Comparison of ENCODE assay signal across 7 mouse cellular contexts in genomic region chr7:100894833-100895226, GRCm38 (mm10). TPM values are rescaled to one million over a fixed set of nuclear protein-coding genes. Genes with fewer than 3 reads are reported as not detected.
DNase-seq lines count a peak whose midpoint lies in the region; ATAC-seq and TF ChIP-seq lines count a peak whose summit lies in the region.

No protein-coding gene starts in this region.

- no peaks in the 10 kb centered on the region for H3K36me3 ChIP-seq in liver, adult 2 months (ENCODE audit: control insufficient read depth, insufficient read depth, low read length)
- peaks cover 27% of the 10 kb centered on the region for H3K36me3 ChIP-seq in forebrain, embryonic 10.5 days (replicated peaks)
- peaks cover 4% of the 10 kb centered on the region; the same call in 1 of the 2 replicates for H3K36me3 ChIP-seq in intestine, embryonic 15.5 days
- peaks cover 4% of the 10 kb centered on the region; the same call in 1 of the 2 replicates for H3K36me3 ChIP-seq in neural tube, embryonic 13.5 days

- H3K79me2 ChIP-seq in liver, adult 2 months (ENCODE audit: control insufficient read depth, insufficient read depth, low read length), result no peaks in the 10 kb centered on the region

- H3K4me3 ChIP-seq in liver, adult 2 months (ENCODE audit: insufficient read depth, low read depth, low read length), result peak overlapping the region; percentile 28; the same call in 1 of the 2 replicates
- H3K4me3 ChIP-seq in forebrain, embryonic 10.5 days, result peak overlapping the region; percentile 70
- peak overlapping the region; percentile 51 for H3K4me3 ChIP-seq in intestine, embryonic 15.5 days (replicated peaks)
- peak overlapping the region; percentile 54 for H3K4me3 ChIP-seq in neural tube, embryonic 13.5 days

- no peak overlapping the region for H3K27ac ChIP-seq in liver, adult 2 months (replicated peaks; ENCODE audit: insufficient read depth, low read depth, low read length)
- H3K27ac ChIP-seq in forebrain, embryonic 10.5 days, result peak overlapping the region; percentile 86
- H3K27ac ChIP-seq in intestine, embryonic 15.5 days, result no peak overlapping the region
- peak overlapping the region; percentile 46; the same call in 1 of the 2 replicates for H3K27ac ChIP-seq in neural tube, embryonic 13.5 days (replicated peaks)

- DNase-seq in liver, adult 2 months (ENCODE audit: extremely low read depth, low read depth, low spot score), result no peak
- no peak for DNase-seq in liver
- no peak for DNase-seq in forebrain, embryonic 10.5 days (ENCODE audit: extremely low spot score, low spot score)
- no peak for DNase-seq in spleen, postnatal 14 days (ENCODE audit: low spot score in 2 of 2)

- no peak for TF ChIP-seq POLR2A in liver, adult 2 months (IDR thresholded peaks at IDR 0.05; ENCODE audit: extremely low read depth, insufficient read depth, low read length)

- H3K27me3 ChIP-seq in liver, adult 2 months (ENCODE audit: control insufficient read depth, insufficient read depth, low read length), result peaks cover 8% of the 10 kb centered on the region
- H3K27me3 ChIP-seq in forebrain, embryonic 10.5 days (ENCODE audit: poor library complexity, severe bottlenecking), result no peaks in the 10 kb centered on the region
- no peaks in the 10 kb centered on the region for H3K27me3 ChIP-seq in intestine, embryonic 15.5 days (replicated peaks)
- H3K27me3 ChIP-seq in neural tube, embryonic 13.5 days, result no peaks in the 10 kb centered on the region

- peak overlapping the region; percentile 95 for H3K4me2 ChIP-seq in intestine, embryonic 15.5 days (replicated peaks)
- peak overlapping the region; percentile 89 for H3K4me2 ChIP-seq in neural tube, embryonic 13.5 days

- peak; percentile 26 for ATAC-seq in intestine, embryonic 15.5 days
- ATAC-seq in neural tube, embryonic 13.5 days (ENCODE audit: low read depth), result peak; percentile 28
- no peak for ATAC-seq in erythroid progenitor cell, adult 5-6 weeks (replicated peaks; ENCODE audit: low FRiP score, poor library complexity, severe bottlenecking)

- WGBS in liver, adult 2 months, result 13% methylated on average over 12 of the region's 12 CpGs
- 5% methylated on average over 12 of the region's 12 CpGs for WGBS in forebrain, embryonic 10.5 days
- WGBS in intestine, embryonic 15.5 days, result 12% methylated on average over 12 of the region's 12 CpGs
- 4% methylated on average over 12 of the region's 12 CpGs for WGBS in neural tube, embryonic 13.5 days

- no peak for TF ChIP-seq CTCF in liver, adult 2 months (IDR thresholded peaks at IDR 0.05; ENCODE audit: low read depth, low read length)

- no peaks in the 10 kb centered on the region for H3K4me1 ChIP-seq in liver, adult 2 months (ENCODE audit: control insufficient read depth, insufficient read depth, low read length)
- H3K4me1 ChIP-seq in forebrain, embryonic 10.5 days, result peaks cover 34% of the 10 kb centered on the region
- H3K4me1 ChIP-seq in intestine, embryonic 15.5 days (replicated peaks), result peaks cover 21% of the 10 kb centered on the region
- H3K4me1 ChIP-seq in neural tube, embryonic 13.5 days (replicated peaks), result peaks cover 28% of the 10 kb centered on the region

- H3K9ac ChIP-seq in liver, adult 2 months (ENCODE audit: low read depth, low read length), result peak overlapping the region; percentile 21
- peak overlapping the region; percentile 61 for H3K9ac ChIP-seq in intestine, embryonic 15.5 days
- H3K9ac ChIP-seq in neural tube, embryonic 13.5 days, result peak overlapping the region; percentile 88

- H3K9me3 ChIP-seq in forebrain, embryonic 10.5 days, result no peaks in the 10 kb centered on the region
- no peaks in the 10 kb centered on the region for H3K9me3 ChIP-seq in intestine, embryonic 15.5 days
- no peaks in the 10 kb centered on the region for H3K9me3 ChIP-seq in neural tube, embryonic 13.5 days

RNA-seq across cellular contexts. Expression of gene Relt, which starts 31.6 kb away (rescaled TPM):
- 0.37 and 2.1 TPM in 2 replicates for total RNA-seq in liver, adult 2 months (2014; rRNA removed)
- 1.0 TPM in 2 replicates for polyA plus RNA-seq in liver, adult 2 months (2012; rRNA removed)
- 5.0 and 5.7 TPM in 2 replicates for polyA plus RNA-seq in forebrain, embryonic 10.5 days (2016; fragmentation: Nextera tagmentation; extraction: Ambion mirVana)
- polyA plus RNA-seq in intestine, embryonic 15.5 days (2015; fragmentation: Nextera tagmentation; extraction: Ambion mirVana), result 2.6 and 3.5 TPM in 2 replicates
- polyA plus RNA-seq in neural tube, embryonic 13.5 days (2015; fragmentation: Nextera tagmentation; extraction: Ambion mirVana), result 3.7 and 4.6 TPM in 2 replicates
- total RNA-seq in erythroid progenitor cell, adult 5-6 weeks (2015; ENCODE audit: low replicate concordance), result 71.7 and 73.8 TPM in 2 replicates
- 37.1 and 40.8 TPM in 2 replicates for total RNA-seq in erythroid progenitor cell, adult 5-6 weeks (2017; ENCODE audit: low replicate concordance)

RNA-seq across cellular contexts. Expression of gene Arhgef17, which starts 37.1 kb away (rescaled TPM):
- total RNA-seq in liver, adult 2 months (2014; rRNA removed), result 1.2 and 2.1 TPM in 2 replicates
- 1.4 and 1.8 TPM in 2 replicates for polyA plus RNA-seq in liver, adult 2 months (2012; rRNA removed)
- polyA plus RNA-seq in forebrain, embryonic 10.5 days (2016; fragmentation: Nextera tagmentation; extraction: Ambion mirVana), result 6.5 TPM in 2 replicates
- polyA plus RNA-seq in intestine, embryonic 15.5 days (2015; fragmentation: Nextera tagmentation; extraction: Ambion mirVana), result 5.0 and 6.0 TPM in 2 replicates
- polyA plus RNA-seq in neural tube, embryonic 13.5 days (2015; fragmentation: Nextera tagmentation; extraction: Ambion mirVana), result 6.7 and 7.0 TPM in 2 replicates
- 0.42 TPM in 1 of 2 replicates, not detected in the other for total RNA-seq in erythroid progenitor cell, adult 5-6 weeks (2015; ENCODE audit: low replicate concordance)
- 0.08 TPM in 1 of 2 replicates, not detected in the other for total RNA-seq in erythroid progenitor cell, adult 5-6 weeks (2017; ENCODE audit: low replicate concordance)

Comparison
In these comparisons a context has a peak if more than half of its experiments do, and no peak if none do; other contexts are left out.
1. H3K27ac ChIP-seq: peak in forebrain, embryonic 10.5 days (single experiment) and neural tube, embryonic 13.5 days (single experiment); none in liver, adult 2 months (single experiment) and intestine, embryonic 15.5 days (single experiment).
2. H3K9ac ChIP-seq: peak in every context shown above with its lines; median percentile 88 in neural tube, embryonic 13.5 days; 61 in intestine, embryonic 15.5 days; 21 in liver, adult 2 months.
3. Peak in every context shown above with its lines, with median percentiles within 50 percentile points of each other: H3K4me3 ChIP-seq.